Mouse (Mus musculus) induced T-regulatory cell, adult 2 months (primary cell): ENCODE measurements at regions not wholly inside any gene's neighbourhood (a gene's known extent, or its start where the extent isn't known, plus 50 kb on each side); places are given as distances from the start of the nearest gene placed in this dataset.

ENCODE experiments used
- DNase-seq: peaks from one replicate; pipeline ENCODE4 v3.0.0-alpha.2; 2012; ENCODE audit warnings: low read depth

DNA sequence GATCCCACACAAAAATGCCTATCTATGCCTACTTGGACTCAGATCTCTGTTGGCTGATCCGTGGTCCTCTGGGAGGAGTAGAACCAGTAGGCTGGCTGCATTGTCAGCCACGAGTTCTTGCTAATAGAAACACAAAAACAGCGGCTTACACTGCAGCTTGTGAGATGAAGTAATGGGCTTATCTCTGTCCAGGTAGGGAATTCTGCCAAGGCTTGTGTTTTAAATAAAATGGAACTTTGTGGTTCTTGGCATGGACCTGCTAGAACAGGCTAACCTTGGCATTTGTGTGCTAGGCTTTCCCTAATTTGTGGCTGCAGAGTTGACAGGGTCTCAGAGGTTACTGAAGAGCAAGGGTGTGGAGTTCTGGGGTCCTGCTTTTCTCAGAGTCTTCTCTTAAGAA, 242.1 kb upstream of the Auts2 start:
- no peak for DNase-seq

DNA sequence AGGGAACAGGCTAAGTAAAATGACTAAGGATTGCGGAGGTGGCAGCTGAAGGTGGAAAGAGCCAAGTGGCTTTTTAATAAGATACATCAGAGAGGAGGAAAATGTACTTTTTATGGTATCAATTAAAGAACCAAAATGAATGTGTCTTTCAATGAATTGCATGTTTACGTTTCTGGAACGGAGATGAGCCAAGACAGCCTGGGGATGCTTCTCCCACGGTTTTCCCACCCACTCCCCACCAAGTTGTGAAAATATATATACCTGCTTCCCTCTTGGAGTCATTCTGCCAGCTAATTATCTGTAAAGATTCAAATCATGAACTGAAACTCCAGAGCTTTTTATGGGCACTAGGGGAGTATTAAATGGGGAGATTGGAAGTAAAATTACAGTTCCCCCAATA, 241.6 kb upstream of the Auts2 start:
- DNase-seq = no peak

GRCm38 (mm10) chr5:132774141-132774680, 231.1 kb upstream of the Auts2 start:
- no peak for DNase-seq

- DNase-seq = no peak
Measured at GRCm38 (mm10) chr5:132760396-132760795, 217.3 kb upstream of the Auts2 start.

GRCm38 (mm10) chr5:132759751-132760150, 216.6 kb upstream of the Auts2 start:
- DNase-seq = no peak

GRCm38 (mm10) chr5:132758941-132759340, 215.8 kb upstream of the Auts2 start:
- no peak for DNase-seq

DNA sequence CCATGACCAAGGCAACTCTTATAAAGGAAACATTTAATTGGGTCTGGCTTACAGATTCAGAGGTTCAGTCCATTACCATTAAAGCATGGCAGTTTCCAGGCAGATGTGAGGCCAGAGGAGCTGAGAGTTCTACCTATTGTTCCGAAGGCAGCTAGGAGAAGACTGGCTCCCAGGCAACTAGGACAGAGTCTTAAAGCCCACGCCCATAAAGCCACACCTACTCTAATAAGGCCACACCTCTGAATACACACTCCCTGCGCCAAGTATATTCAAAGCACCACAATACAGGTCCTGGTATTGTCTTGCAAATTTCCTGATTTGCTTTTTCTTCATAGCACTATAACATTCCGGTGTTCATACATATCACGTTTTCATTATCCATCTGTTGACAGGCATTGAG, 194.8 kb upstream of the Auts2 start:
- DNase-seq = no peak

DNA sequence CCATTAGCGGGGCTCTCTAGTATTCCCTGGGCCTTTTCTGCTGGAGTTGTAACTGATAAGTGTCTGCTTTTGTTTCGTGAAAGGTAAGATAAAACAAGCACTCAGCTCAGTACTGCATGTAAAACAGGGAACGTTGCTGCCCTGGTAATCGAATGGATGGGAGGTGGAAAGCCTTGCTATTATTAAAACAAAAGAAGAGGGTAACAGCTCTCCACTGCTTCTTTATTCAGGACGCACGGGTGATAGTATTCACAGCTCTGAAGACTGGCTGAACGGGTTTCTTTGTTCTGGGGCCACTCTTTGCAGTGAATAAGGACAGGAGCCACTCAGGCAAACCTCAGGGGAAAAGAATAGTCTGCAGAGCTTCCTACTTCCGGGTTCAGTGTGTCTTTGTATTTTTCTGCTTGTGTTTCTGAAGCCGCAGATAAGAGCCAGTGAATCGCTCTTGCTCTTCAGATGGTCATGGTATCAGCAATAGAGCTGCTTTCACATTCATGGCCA, 185.6 kb upstream of the Auts2 start:
- DNase-seq = no peak

DNA sequence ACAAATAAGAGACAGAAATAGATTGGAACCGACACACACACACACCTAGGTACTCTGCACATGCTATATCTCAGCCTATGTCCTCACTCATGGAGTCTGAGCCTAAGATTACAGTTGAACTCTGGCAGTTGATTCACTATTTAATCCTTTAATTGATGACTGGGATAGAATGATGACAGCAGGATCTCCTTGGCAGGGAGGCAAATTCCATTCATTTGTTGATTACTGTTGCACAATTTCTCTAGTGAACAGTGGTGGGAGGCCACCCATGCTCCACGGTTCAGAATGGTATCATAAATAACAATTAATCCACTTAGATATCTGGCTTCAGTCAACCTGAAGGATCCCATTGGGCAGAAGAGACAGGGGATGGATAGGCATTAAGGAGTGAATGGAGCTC, 181.3 kb upstream of the Auts2 start:
- DNase-seq = no peak

- DNase-seq = no peak
Measured at GRCm38 (mm10) chr5:132710301-132710700, 167.2 kb upstream of the Auts2 start.

DNA sequence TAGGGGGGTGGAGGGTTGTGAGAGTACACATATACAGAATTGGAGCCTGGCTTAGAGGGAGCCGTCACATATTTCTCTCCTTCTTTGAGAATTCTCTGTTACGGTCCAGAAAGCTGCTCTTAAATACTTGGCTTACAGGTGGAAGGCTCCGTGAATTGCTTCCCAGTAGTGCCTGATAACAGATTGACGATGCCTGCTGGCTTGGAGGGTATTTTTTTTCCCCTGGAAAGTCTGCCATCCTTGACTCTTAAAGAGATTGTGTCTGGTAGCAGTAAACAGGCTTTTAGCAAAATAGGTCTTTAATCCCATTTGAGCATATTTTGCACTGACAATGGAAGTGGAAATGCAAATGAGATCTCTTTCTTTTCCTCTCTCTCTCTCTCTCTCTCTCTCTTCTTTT, 164.4 kb upstream of the Auts2 start:
- DNase-seq = no peak

- DNase-seq = no peak
Measured at GRCm38 (mm10) chr5:132703455-132704100, 160.4 kb upstream of the Auts2 start.

- no peak for DNase-seq
Measured at GRCm38 (mm10) chr5:132702573-132702972, 159.4 kb upstream of the Auts2 start.

DNA sequence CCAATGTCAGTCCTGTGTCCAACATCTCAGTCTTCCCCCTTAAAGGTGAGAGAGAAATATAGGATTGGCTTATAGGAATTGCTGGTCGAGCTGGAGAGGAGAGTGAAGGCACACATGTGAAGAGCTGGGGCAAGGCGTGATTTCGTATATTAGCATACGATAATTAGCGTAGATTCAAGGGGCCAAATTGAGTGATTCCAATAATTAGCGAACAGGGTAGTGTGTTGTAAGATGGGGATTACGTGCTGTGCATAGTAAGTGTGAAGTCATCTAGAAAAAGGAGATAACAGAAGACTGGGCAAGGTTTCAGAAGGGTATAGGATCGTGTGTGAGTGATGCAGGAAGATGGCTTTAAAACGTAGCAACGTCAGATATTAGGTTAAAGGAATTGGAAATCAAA, 147.6 kb upstream of the Auts2 start:
- DNase-seq = no peak

GRCm38 (mm10) chr5:132675261-132675660, 132.1 kb upstream of the Auts2 start:
- no peak for DNase-seq

DNA sequence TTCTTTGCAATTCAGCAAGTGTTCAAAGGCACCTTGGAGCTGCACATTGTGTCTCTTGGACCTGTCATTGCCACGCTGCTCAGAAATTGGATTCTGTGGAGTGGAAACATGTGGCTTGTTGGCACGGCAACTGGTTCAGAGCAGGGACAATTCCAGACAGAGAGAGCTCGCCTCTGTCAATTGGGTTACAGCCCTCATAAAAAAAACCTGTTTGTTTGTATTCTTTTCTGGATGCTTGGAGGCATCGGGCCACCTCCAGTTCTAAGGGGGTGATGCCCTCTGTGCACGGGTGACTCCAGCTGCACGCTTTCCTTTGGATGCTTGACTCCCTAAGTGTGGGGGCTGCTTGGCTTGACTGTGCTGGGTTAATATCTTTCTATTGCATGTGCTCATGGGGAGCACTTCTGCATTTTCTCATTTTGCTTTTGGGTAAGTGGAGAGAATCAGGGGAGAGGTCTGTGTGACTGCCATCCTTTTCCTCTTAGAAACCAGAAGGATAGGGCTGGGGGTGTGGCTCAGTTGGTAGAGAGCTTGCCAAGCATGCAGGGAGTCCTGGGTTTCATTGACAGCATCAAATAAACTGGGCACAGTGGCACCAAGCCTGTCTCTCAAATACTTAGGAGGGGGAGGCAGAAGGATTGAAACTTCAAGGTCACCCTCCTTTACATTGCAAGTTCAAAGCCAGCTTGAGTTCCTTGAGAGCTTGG, 130.6 kb upstream of the Auts2 start:
- no peak for DNase-seq

- DNase-seq = no peak
Measured at GRCm38 (mm10) chr5:132671496-132671895, 128.4 kb upstream of the Auts2 start.

- no peak for DNase-seq
Measured at GRCm38 (mm10) chr5:132667316-132667715, 124.2 kb upstream of the Auts2 start.

DNA sequence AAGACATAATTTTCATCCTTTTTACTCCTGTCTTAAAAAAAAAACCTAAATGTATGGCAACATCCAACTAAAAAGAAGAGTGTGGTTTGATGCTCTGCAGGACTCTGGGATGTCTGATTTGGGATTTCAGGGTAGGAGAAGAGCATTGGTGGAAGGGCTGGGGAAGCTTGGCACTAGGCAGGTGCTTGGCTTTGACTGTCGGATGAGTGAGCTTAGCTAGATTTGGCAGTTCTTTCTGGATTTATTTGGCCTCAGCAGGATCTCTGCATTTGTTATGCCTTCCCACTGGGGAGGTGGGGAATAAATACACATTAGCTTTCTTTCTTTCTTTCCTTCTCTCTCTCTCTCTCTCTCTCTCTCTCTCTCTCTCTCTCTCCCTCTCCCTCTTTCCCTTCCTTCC, 118.1 kb upstream of the Auts2 start:
- DNase-seq = no peak

GRCm38 (mm10) chr5:132660036-132660435, 116.9 kb upstream of the Auts2 start:
- DNase-seq = no peak

DNA sequence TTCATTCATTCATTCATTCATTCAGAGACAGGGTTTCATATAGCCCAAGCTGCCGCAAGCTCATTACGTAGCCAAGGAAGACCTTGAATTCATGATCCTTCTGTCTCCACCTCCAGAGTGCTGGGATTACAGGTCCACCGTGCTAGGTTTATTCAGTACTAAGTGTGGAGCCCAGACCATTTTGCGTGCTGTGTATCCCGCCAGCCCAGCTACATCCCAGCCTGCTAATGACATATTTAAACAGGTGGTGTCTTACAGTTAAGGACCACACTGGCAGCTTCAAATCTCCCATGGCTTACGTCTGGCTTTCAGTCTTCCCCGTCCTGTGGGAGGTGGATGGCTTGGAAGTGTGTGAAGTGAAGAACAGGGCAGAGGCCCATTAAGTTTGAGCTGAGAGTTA, 111.2 kb upstream of the Auts2 start:
- no peak for DNase-seq

GRCm38 (mm10) chr5:132653694-132654300, 110.7 kb upstream of the Auts2 start:
- no peak for DNase-seq

DNA sequence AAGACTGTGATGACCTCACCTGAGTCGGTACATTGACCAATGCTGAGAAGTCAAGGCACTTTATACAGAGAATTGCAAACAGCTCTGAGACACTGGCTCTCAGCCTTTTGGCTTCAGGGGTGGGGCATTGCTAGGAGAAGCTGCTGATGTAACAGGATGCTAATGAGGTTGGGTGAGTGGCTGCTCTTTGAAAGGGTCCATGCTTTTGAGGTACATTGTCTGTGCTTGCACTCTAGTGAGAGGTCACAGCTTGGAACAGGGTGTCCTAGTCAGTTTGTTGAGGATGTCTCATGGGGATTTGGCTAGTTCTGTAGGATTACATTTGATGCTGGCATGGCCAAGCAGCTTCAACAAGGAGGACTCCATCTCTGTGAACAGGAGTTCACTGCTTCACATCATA, 109.1 kb upstream of the Auts2 start:
- DNase-seq = no peak
